Mouse (Mus musculus) cerebellum, adult 2 months (tissue): ENCODE measurements around the gene Lsamp.

ENCODE experiments used
- CTCF ChIP-seq: fragments of 200-500 bp; IDR thresholded peaks from 2 replicates; pipeline ENCODE4 v1.5.1; 2011; ENCODE audit warnings: low read depth, mild to moderate bottlenecking, control low read depth, low read length, moderate library complexity, borderline replicate concordance; ENCODE audit not compliant: insufficient read depth
- POLR2A ChIP-seq: fragments of 200-500 bp; IDR thresholded peaks from 2 replicates; pipeline ENCODE4 v1.6.1; 2011; ENCODE audit warnings: low read length, control low read depth, borderline replicate concordance; ENCODE audit not compliant: insufficient read depth

DNA sequence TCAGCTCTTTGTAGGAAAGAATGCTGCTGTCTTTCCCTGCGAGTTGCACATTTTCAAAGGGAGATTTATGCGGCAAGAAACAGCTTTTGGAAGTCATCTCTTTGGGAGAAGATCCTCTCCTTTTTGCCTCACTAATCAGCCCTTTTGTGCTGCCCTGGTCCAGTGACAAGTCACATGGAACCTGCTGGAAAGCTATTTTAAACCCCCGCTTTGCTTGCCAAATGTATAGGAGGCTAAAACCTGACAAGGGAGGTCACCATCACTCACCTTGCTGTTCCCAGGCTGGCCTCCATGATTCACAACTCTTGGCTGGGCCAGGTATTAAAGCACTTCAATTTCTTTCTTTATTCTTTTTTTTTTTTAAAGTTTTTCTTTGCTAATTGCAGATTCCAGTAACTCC, 1932.2 kb downstream of the Lsamp start:
- no peak for TF ChIP-seq POLR2A
- no peak for TF ChIP-seq CTCF
